Mouse (Mus musculus): ENCODE data around the gene B3gnt3. TPM values are rescaled to one million over a fixed set of nuclear protein-coding genes. Genes with fewer than 3 reads are reported as not detected.

B3gnt3 gene
- polyA plus RNA-seq, 1 experiment from 2014 or later = 0.44 TPM

DNA sequence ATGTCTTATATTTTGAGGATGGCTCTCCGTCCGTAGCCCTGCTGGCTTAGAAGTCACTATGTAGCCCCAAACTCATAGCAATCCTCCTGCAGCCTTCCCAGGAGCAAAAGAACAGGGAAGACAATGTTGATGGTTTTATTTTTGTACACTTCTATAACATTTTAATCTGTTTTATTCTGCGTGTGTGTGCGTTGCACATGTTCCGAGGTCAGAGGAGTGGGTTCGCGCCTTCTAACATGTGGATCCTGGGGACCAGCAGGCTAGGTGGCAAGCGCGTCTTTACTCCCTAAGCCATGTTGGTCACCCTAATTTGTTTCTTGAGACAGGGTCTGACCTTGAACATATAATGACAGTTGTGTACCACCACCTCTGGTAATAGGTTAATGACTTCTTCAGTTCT lies 24.8 kb downstream of the B3gnt3 start:
- peak overlapping the region; percentile 87 for H3K9ac ChIP-seq (ENCODE audit: low read depth, low read length)
- H3K4me1 ChIP-seq (ENCODE audit: control insufficient read depth, insufficient read depth, low read depth, low read length) = peaks cover 27% of the 10 kb centered on the region
- peak overlapping the region; percentile 93 for H3K4me2 ChIP-seq (ENCODE audit: low read length)
- peaks cover 40% of the 10 kb centered on the region for H3K27me3 ChIP-seq (replicated peaks; ENCODE audit: control insufficient read depth, insufficient read depth, low read length)
- H3K9me3 ChIP-seq (ENCODE audit: control insufficient read depth, low read length) = no peaks in the 10 kb centered on the region
- peak overlapping the region; percentile 77 for H3K4me3 ChIP-seq (ENCODE audit: low read length)
- ATAC-seq = no peak
- 53% methylated on average over 9 of the region's 9 CpGs for WGBS
- no peaks in the 10 kb centered on the region for H3K36me3 ChIP-seq (ENCODE audit: control insufficient read depth, insufficient read depth, low read length)
- H3K27ac ChIP-seq (ENCODE audit: low read depth, low read length) = no peak overlapping the region

- peak; percentile 62 for ATAC-seq
- peaks cover 28% of the 10 kb centered on the region for H3K4me1 ChIP-seq (ENCODE audit: control insufficient read depth, insufficient read depth, low read depth, low read length)
- H3K4me2 ChIP-seq (ENCODE audit: low read length) = peak within 1 kb of the TSS; percentile 93
- H3K27me3 ChIP-seq (replicated peaks; ENCODE audit: control insufficient read depth, insufficient read depth, low read length) = peaks cover 34% of the 10 kb centered on the region
- no peaks in the 10 kb centered on the region for H3K36me3 ChIP-seq (ENCODE audit: control insufficient read depth, insufficient read depth, low read length)
- peak within 1 kb of the TSS; percentile 86 for H3K27ac ChIP-seq (ENCODE audit: low read depth, low read length)
- peak within 1 kb of the TSS; percentile 77 for H3K4me3 ChIP-seq (ENCODE audit: low read length)
- 3% methylated on average over 27 of the region's 40 CpGs for WGBS
- no peaks in the 10 kb centered on the region for H3K9me3 ChIP-seq (ENCODE audit: control insufficient read depth, low read length)
- peak within 1 kb of the TSS; percentile 87 for H3K9ac ChIP-seq (ENCODE audit: low read depth, low read length)
Observed at GRCm38 (mm10) chr8:71676020-71676741, 25.4 kb downstream of the B3gnt3 start, which contains the start of gene Jak3. Gene Jak3 (plus strand): TSS chr8:71676296.

GRCm38 (mm10) chr8:71675456-71676019 lies 26.1 kb downstream of the B3gnt3 start:
- no peak for ATAC-seq
- Histone ChIP-seq H3K27ac (ENCODE audit: low read depth, low read length) (peak overlapping the region; percentile 86), H3K36me3 (ENCODE audit: control insufficient read depth, insufficient read depth, low read length) (no peaks in the 10 kb centered on the region), H3K4me3 (ENCODE audit: low read length) (peak overlapping the region; percentile 77), H3K4me2 (ENCODE audit: low read length) (peak overlapping the region; percentile 93), H3K4me1 (ENCODE audit: control insufficient read depth, insufficient read depth, low read depth, low read length) (peaks cover 25% of the 10 kb centered on the region), H3K9me3 (ENCODE audit: control insufficient read depth, low read length) (no peaks in the 10 kb centered on the region), H3K27me3 (replicated peaks; ENCODE audit: control insufficient read depth, insufficient read depth, low read length) (peaks cover 28% of the 10 kb centered on the region), H3K9ac (ENCODE audit: low read depth, low read length) (peak overlapping the region; percentile 87)
- 27% methylated on average over 9 of the region's 9 CpGs for WGBS

DNA sequence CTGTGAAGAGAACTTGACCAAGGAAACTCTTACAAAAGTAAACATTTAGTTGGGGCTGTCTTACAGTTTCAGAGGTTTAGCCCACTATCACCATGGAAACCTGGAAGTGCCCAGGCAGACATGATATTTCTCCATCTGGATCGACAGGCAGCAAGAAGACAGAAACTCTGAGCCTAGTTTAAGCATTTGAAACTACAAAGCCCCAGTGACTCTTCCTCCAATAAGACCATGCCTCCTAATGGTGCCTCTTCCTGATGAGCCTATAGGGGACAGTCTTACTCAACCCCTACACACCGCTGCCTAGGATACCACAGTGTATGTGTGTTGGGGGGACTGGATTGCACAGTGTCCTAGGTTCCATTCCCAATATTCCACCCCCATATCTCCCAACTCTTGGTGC lies 27.5 kb downstream of the B3gnt3 start:
- Histone ChIP-seq H3K27ac (ENCODE audit: low read depth, low read length) (no peak overlapping the region), H3K9ac (ENCODE audit: low read depth, low read length) (no peak overlapping the region), H3K4me2 (ENCODE audit: low read length) (no peak overlapping the region), H3K4me3 (ENCODE audit: low read length) (no peak overlapping the region), H3K9me3 (ENCODE audit: control insufficient read depth, low read length) (no peaks in the 10 kb centered on the region), H3K27me3 (replicated peaks; ENCODE audit: control insufficient read depth, insufficient read depth, low read length) (peaks cover 18% of the 10 kb centered on the region), H3K36me3 (ENCODE audit: control insufficient read depth, insufficient read depth, low read length) (no peaks in the 10 kb centered on the region), H3K4me1 (ENCODE audit: control insufficient read depth, insufficient read depth, low read depth, low read length) (peaks cover 19% of the 10 kb centered on the region)
- 71% methylated on average over 2 of the region's 2 CpGs for WGBS
- no peak for ATAC-seq

DNA sequence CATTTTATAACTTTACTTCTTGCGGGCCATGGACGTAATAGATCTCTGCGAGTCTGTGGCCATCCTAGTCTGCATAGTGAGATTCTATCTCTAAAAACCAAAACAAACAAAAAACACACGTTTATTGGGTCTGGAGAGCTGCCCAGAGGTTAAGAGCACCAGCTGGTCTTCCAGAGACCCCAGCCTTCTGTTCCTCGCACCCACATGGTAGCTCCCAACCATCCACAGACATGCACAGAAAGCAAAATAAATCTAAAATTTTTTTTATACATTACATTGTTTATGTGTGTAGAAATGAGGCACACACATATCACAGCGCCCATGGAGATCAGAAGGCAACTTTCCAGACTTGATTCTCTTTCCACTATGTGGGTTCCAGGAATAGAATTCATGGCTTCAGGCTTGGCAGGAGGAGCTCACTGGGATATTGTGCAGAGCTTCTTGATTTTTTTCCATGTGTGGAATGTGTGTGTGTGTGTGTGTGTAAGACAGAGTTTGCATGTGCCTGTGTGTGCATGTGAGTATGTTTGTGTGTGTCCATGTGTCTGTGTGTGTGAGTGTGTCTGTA lies 29.3 kb downstream of the B3gnt3 start:
- WGBS = 56% methylated on average over 6 of the region's 6 CpGs
- H3K9me3 ChIP-seq (ENCODE audit: control insufficient read depth, low read length) = no peaks in the 10 kb centered on the region

DNA sequence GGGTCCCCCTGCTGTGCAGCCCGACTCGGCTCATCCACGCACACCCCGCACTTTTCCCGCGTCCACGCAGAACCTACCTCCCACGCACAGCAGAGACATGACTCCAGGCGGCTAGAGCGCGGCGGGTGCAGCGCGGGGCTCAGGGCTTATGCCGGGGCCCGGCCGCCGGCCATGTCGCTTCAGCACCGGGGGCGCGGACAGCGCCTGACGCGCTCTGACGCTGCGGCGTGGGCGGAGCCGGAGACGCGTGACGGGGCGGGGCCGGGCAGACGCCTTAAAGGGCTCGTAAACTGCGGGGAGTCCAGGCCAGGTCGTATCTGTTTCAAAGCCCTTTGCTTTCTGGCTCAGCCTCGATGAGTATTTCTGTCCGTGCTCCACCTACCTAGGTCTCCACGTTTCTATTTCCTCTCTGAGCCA lies 30.0 kb downstream of the B3gnt3 start, which contains the start of gene Unc13a:
TSS of gene Unc13a (minus strand) at position 209 of the 417 bp plus-strand sequence.
- H3K9me3 ChIP-seq (ENCODE audit: control insufficient read depth, low read length) = no peaks in the 10 kb centered on the region
- no peaks in the 10 kb centered on the region for H3K36me3 ChIP-seq (ENCODE audit: control insufficient read depth, insufficient read depth, low read length)
- peak; percentile 73 for ATAC-seq
- H3K27ac ChIP-seq (ENCODE audit: low read depth, low read length) = peak within 1 kb of the TSS; percentile 94
- H3K4me3 ChIP-seq (ENCODE audit: low read length) = peak within 1 kb of the TSS; percentile 92
- WGBS = 0% methylated on average over 37 of the region's 42 CpGs
- H3K4me1 ChIP-seq (ENCODE audit: control insufficient read depth, insufficient read depth, low read depth, low read length) = peaks cover 42% of the 10 kb centered on the region
- H3K4me2 ChIP-seq (ENCODE audit: low read length) = peak within 1 kb of the TSS; percentile 81
- peak within 1 kb of the TSS; percentile 84 for H3K9ac ChIP-seq (ENCODE audit: low read depth, low read length)
- no peaks in the 10 kb centered on the region for H3K27me3 ChIP-seq (replicated peaks; ENCODE audit: control insufficient read depth, insufficient read depth, low read length)

More for the DNA sequence above, 29.3 kb downstream of the B3gnt3 start:
- H3K36me3 ChIP-seq (ENCODE audit: control insufficient read depth, insufficient read depth, low read length) = no peaks in the 10 kb centered on the region
- H3K4me1 ChIP-seq (ENCODE audit: control insufficient read depth, insufficient read depth, low read depth, low read length) = peaks cover 35% of the 10 kb centered on the region
- peak overlapping the region; percentile 86 for H3K27ac ChIP-seq (ENCODE audit: low read depth, low read length)
- peak overlapping the region; percentile 81 for H3K4me2 ChIP-seq (ENCODE audit: low read length)
- peak overlapping the region; percentile 92 for H3K4me3 ChIP-seq (ENCODE audit: low read length)
- no peak for ATAC-seq
- H3K9ac ChIP-seq (ENCODE audit: low read depth, low read length) = peak overlapping the region; percentile 84
- H3K27me3 ChIP-seq (replicated peaks; ENCODE audit: control insufficient read depth, insufficient read depth, low read length) = no peaks in the 10 kb centered on the region; the same call in 1 of the 2 replicates

DNA sequence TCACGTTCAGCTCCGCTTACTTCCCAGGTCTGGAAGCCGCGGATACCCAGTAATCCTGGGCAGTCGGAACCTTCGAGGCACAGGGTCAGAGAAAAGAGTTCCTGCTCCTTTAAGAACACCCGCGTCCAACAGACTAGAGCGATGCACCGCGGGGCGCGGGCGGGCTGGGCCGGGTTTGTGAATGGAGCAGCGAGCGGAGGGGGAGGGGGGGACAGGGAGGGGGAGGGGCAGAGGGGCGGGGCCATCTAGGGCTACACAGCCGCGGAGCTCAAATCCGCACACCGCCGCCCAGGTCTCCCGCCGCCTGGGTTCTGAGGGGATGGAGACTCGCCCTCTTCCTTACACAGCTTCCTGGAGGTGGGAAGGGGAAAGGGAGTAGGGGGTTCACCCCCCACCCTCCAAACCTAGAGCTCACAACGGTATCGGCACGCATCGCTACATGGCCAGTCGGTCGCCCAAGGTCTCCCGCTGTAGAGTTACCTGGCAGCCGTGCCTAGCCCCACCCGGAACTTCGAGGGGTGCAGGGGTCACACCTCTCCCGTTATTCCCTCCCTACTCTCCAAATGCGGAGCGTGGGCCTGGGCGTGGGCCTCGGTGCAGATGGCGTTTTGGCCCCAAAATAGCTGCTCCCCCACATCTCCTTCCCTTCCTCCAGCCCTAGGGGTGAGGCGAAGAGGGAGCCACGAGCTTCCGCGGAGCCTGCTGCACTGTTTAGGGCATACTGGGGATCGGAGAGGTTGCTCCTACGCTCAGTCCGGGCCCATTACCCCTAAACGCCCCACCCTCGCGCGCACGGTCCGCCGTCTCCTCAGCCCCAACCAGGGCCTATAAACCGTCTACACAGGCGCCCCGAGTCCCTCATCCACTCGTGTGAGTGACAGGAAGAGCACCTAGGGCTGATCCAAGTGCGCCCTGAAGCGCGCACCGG lies 30.7 kb downstream of the B3gnt3 start:
- Histone ChIP-seq H3K9me3 (ENCODE audit: control insufficient read depth, low read length) (no peaks in the 10 kb centered on the region), H3K27ac (ENCODE audit: low read depth, low read length) (peak overlapping the region; percentile 94), H3K4me2 (ENCODE audit: low read length) (peak overlapping the region; percentile 81), H3K4me3 (ENCODE audit: low read length) (peak overlapping the region; percentile 92), H3K27me3 (replicated peaks; ENCODE audit: control insufficient read depth, insufficient read depth, low read length) (no peaks in the 10 kb centered on the region), H3K9ac (ENCODE audit: low read depth, low read length) (peak overlapping the region; percentile 84), H3K4me1 (ENCODE audit: control insufficient read depth, insufficient read depth, low read depth, low read length) (peaks cover 42% of the 10 kb centered on the region), H3K36me3 (ENCODE audit: control insufficient read depth, insufficient read depth, low read length) (no peaks in the 10 kb centered on the region)
- under 1% methylated on average over 56 of the region's 64 CpGs for WGBS
- peak; percentile 59 for ATAC-seq

GRCm38 (mm10) chr8:71670198-71670597 lies 31.4 kb downstream of the B3gnt3 start:
- Histone ChIP-seq H3K4me2 (ENCODE audit: low read length) (peak overlapping the region; percentile 81), H3K4me1 (ENCODE audit: control insufficient read depth, insufficient read depth, low read depth, low read length) (peaks cover 36% of the 10 kb centered on the region), H3K27ac (ENCODE audit: low read depth, low read length) (peak overlapping the region; percentile 94), H3K9me3 (ENCODE audit: control insufficient read depth, low read length) (no peaks in the 10 kb centered on the region), H3K27me3 (replicated peaks; ENCODE audit: control insufficient read depth, insufficient read depth, low read length) (no peaks in the 10 kb centered on the region), H3K9ac (ENCODE audit: low read depth, low read length) (peak overlapping the region; percentile 84), H3K4me3 (ENCODE audit: low read length) (peak overlapping the region; percentile 92), H3K36me3 (ENCODE audit: control insufficient read depth, insufficient read depth, low read length) (no peaks in the 10 kb centered on the region)
- WGBS = 7% methylated on average over 12 of the region's 12 CpGs
- ATAC-seq = peak; percentile 29

Measured in hindbrain, embryonic 16.5 days (tissue).